Mouse (Mus musculus) liver, postnatal 0 days (tissue): ENCODE results near the gene Daam2.

ENCODE experiments used
- CTCF ChIP-seq: sonication (generic); IDR thresholded peaks from 2 replicates; pipeline ENCODE4 v1.5.1; 2016; ENCODE audit warnings: antibody characterized with exemption, low read depth
- EP300 ChIP-seq: IDR thresholded peaks from 2 replicates; pipeline ENCODE4 v1.6.1; 2016; ENCODE audit warnings: antibody characterized with exemption, low read depth, mild to moderate bottlenecking

GRCm38 (mm10) chr17:49561985-49562384 lies 2.2 kb downstream of the Daam2 start:
- TF ChIP-seq CTCF (no peak), EP300 (no peak)
